Mouse (Mus musculus): ENCODE results near the gene Jade3.

- TF ChIP-seq HCFC1 (IDR thresholded peaks at IDR 0.05; ENCODE audit: borderline replicate concordance, insufficient read depth, low read length) (no peak), ZC3H11A (IDR thresholded peaks at IDR 0.05; ENCODE audit: borderline replicate concordance, low read depth, low read length) (no peak), MAFK (IDR thresholded peaks at IDR 0.05; ENCODE audit: insufficient read depth, low read depth, low read length) (no peak)
Measured at GRCm38 (mm10) chrX:20425140-20425838, at the start of gene Jade3.

Data from ES-E14 (cell line).